Mouse (Mus musculus) megakaryocyte progenitor cell, adult 5-6 weeks (primary cell): ENCODE results near the gene Fig4. TPM values are rescaled to one million over a fixed set of nuclear protein-coding genes. Genes with fewer than 3 reads are reported as not detected.
A peak's percentile ranks its signal among the peaks of the same experiment; 100 is the strongest.

ENCODE experiments used
- ATAC-seq: replicated peaks from 2 replicates; pipeline ENCODE4 v1.8.0; 2016; ENCODE audit warnings: mild to moderate bottlenecking, moderate TSS enrichment, inconsistent platforms; ENCODE audit not compliant: poor library complexity
- total RNA-seq, 2 experiments: library from RNA; stranded (forward) in 1 of 2; stranded (reverse) in 1 of 2; fragments of 157-497, 149-512 nt in 1 of 2; fragments of 200-1000 nt in 1 of 2; gene quantifications; 2 replicates each; pipeline versions ENCODE4 v1.2.3 to v1.2.4; 2015 to 2017

The Fig4 gene
- total RNA-seq (2015) (25.5 and 27.1 TPM in 2 replicates), total RNA-seq (2017) (27.9 and 32.7 TPM in 2 replicates)

GRCm38 (mm10) chr10:41302689-41303431 is at the start of gene Fig4:
TSS of gene Fig4 (minus strand) at chr10:41303260.
- ATAC-seq = peak; percentile 93

GRCm38 (mm10) chr10:41341346-41341745 is 38.3 kb upstream of the Fig4 start:
- ATAC-seq = no peak

GRCm38 (mm10) chr10:41332533-41333043 is 29.5 kb upstream of the Fig4 start:
- ATAC-seq = no peak

- ATAC-seq = no peak
Observed at GRCm38 (mm10) chr10:41315866-41316265, 12.8 kb upstream of the Fig4 start.

- no peak for ATAC-seq
Observed at GRCm38 (mm10) chr10:41308205-41308604, 5.1 kb upstream of the Fig4 start.

GRCm38 (mm10) chr10:41304961-41305455 is 1.9 kb upstream of the Fig4 start:
- ATAC-seq = no peak

- peak; percentile 85 for ATAC-seq
Observed at GRCm38 (mm10) chr10:41303639-41304444, 782 bp upstream of the Fig4 start, which contains the start of gene Ak9. TSS of gene Ak9 (plus strand) at chr10:41303980.

GRCm38 (mm10) chr10:41300161-41300560 is 2.9 kb downstream of the Fig4 start:
- ATAC-seq = no peak

- ATAC-seq = peak; percentile 29; the same call in 1 of the 2 replicates
Observed at GRCm38 (mm10) chr10:41295145-41295544, 7.9 kb downstream of the Fig4 start.

- no peak for ATAC-seq
Observed at GRCm38 (mm10) chr10:41294734-41295133, 8.3 kb downstream of the Fig4 start.

- ATAC-seq = no peak
Observed at GRCm38 (mm10) chr10:41293019-41293418, 10.0 kb downstream of the Fig4 start.

GRCm38 (mm10) chr10:41291021-41291420 is 12.0 kb downstream of the Fig4 start:
- no peak for ATAC-seq

GRCm38 (mm10) chr10:41288771-41289415 is 14.2 kb downstream of the Fig4 start:
- peak; percentile 99 for ATAC-seq

- ATAC-seq = no peak
Observed at GRCm38 (mm10) chr10:41288074-41288473, 15.0 kb downstream of the Fig4 start.

GRCm38 (mm10) chr10:41287618-41288017 is 15.4 kb downstream of the Fig4 start:
- no peak for ATAC-seq

- no peak for ATAC-seq
Observed at GRCm38 (mm10) chr10:41282086-41282485, 21.0 kb downstream of the Fig4 start.

GRCm38 (mm10) chr10:41280796-41281195 is 22.3 kb downstream of the Fig4 start:
- ATAC-seq = no peak

- no peak for ATAC-seq
Observed at GRCm38 (mm10) chr10:41280177-41280576, 22.9 kb downstream of the Fig4 start.

- ATAC-seq = no peak
Observed at GRCm38 (mm10) chr10:41278808-41279207, 24.3 kb downstream of the Fig4 start.

GRCm38 (mm10) chr10:41274871-41275270 is 28.2 kb downstream of the Fig4 start:
- ATAC-seq = no peak

- no peak for ATAC-seq
Observed at GRCm38 (mm10) chr10:41271860-41272259, 31.2 kb downstream of the Fig4 start.
